Mouse (Mus musculus): ENCODE results near the gene Cgas. TPM values are rescaled to one million over a fixed set of nuclear protein-coding genes. Genes with fewer than 3 reads are reported as not detected.
A peak's percentile ranks its signal among the peaks of the same experiment; 100 is the strongest.

The Cgas gene
- polyA plus RNA-seq, 1 experiment, result 5.8 TPM

DNA sequence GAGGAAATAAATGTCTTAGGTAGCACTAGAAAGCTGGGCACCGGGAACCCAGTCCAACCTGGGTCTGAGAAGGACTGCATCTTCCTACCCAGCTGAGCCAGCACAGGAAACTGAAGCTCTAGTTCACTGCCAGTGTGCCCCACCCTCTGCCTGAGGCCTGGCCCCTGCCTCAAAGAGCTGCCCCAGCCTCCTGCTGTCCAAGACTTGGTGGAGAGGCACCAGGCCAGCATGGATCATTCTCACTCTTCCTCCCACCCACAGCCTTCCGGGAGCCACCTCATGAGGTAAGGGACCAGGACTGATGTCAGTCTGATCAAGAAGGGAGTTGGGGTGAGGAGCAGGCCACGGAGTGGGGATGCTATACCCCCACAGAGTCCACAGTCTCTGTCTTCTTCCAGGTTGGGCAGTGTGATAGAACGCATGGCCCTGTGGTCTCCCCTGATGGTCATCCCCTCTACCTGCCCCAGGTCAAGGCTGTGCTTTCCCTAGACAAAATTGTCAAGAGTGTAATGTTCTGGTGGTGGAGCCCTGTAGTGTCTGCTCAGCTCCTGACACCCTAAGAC, 14.1 kb downstream of the Cgas start:
- no peak overlapping the region for H3K4me3 ChIP-seq (ENCODE audit: insufficient read depth, low read length)
- H3K27ac ChIP-seq (ENCODE audit: insufficient read depth, low read length), result no peak overlapping the region
- H3K4me1 ChIP-seq (ENCODE audit: control insufficient read depth, insufficient read depth, low read length), result no peaks in the 10 kb centered on the region
- TF ChIP-seq CTCF (IDR thresholded peaks at IDR 0.05; ENCODE audit: borderline replicate concordance, insufficient read depth, low read length) (no peak), POLR2A (IDR thresholded peaks at IDR 0.05; ENCODE audit: low read depth, low read length) (no peak)

DNA sequence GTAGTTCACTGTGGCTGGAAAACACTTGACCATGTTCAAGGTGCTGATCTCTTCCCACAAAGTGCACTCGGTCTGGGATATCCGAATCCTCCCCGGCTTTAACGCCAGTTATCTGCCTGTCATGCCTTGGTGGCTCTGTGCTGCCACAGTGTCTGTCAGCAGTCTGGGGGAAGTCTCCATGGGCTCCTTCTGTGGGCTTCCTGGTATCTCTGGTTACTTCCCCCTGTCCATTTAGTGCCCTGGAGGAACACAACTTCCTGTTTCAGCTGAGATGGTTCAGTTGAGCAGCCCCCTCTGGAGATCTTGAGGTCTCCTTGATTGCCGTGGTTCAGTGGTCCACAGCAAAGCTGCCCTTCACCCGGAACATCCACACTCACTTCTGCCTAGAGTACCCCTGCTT, 14.9 kb downstream of the Cgas start:
- TF ChIP-seq POLR2A (IDR thresholded peaks at IDR 0.05; ENCODE audit: low read depth, low read length) (no peak), CTCF (IDR thresholded peaks at IDR 0.05; ENCODE audit: borderline replicate concordance, insufficient read depth, low read length) (no peak)
- H3K4me3 ChIP-seq (ENCODE audit: insufficient read depth, low read length), result no peak overlapping the region
- no peaks in the 10 kb centered on the region for H3K4me1 ChIP-seq (ENCODE audit: control insufficient read depth, insufficient read depth, low read length)
- H3K27ac ChIP-seq (ENCODE audit: insufficient read depth, low read length), result no peak overlapping the region

DNA sequence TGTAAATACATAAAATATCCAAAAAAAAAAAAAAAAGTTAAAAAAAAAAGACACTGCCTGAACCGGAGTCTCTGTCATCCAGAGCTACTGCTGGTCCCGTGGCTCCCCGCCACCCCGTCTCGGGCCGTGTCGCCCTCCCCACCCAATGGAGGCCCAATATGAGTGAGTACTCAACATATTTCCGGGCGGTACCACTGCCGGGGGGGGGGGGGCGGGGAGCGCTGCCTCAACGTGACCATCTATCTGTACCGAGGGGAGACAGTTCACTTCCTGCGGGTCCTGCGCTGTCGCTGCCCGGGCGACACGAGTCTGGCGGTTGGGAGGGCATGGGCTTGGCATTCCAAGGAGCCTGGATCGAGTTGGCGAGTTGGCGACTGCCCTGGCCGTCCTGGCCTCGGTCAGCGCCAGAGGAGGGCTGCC, 15.7 kb downstream of the Cgas start:
- H3K4me1 ChIP-seq (ENCODE audit: control insufficient read depth, insufficient read depth, low read length), result no peaks in the 10 kb centered on the region
- no peak overlapping the region for H3K4me3 ChIP-seq (ENCODE audit: insufficient read depth, low read length)
- TF ChIP-seq POLR2A (IDR thresholded peaks at IDR 0.05; ENCODE audit: low read depth, low read length), result no peak
- no peak overlapping the region for H3K27ac ChIP-seq (ENCODE audit: insufficient read depth, low read length)

DNA sequence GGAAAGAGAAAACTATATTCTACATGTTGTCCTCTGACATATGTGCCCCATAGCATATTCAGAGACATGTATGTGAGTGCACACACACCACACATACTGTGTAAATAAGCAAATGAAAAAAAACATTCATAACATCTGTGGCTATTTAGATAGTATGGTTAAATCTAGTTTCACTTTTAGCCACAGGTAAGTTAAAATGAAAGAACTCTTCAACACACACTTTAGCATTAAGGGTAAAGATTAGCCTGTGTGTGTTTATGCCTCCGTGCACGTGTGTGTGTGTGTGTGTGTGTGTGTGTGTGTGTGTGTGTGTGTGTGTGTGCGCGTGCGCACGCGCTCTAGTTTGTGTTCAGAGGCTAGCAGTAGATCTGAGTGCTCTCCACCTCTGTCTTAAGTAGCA, 41.4 kb downstream of the Cgas start:
- no peak overlapping the region for H3K4me3 ChIP-seq (ENCODE audit: insufficient read depth, low read length)
- TF ChIP-seq POLR2A (IDR thresholded peaks at IDR 0.05; ENCODE audit: low read depth, low read length) (no peak), CTCF (IDR thresholded peaks at IDR 0.05; ENCODE audit: borderline replicate concordance, insufficient read depth, low read length) (no peak)
- no peak overlapping the region for H3K27ac ChIP-seq (ENCODE audit: insufficient read depth, low read length)
- H3K4me1 ChIP-seq (ENCODE audit: control insufficient read depth, insufficient read depth, low read length), result no peaks in the 10 kb centered on the region

DNA sequence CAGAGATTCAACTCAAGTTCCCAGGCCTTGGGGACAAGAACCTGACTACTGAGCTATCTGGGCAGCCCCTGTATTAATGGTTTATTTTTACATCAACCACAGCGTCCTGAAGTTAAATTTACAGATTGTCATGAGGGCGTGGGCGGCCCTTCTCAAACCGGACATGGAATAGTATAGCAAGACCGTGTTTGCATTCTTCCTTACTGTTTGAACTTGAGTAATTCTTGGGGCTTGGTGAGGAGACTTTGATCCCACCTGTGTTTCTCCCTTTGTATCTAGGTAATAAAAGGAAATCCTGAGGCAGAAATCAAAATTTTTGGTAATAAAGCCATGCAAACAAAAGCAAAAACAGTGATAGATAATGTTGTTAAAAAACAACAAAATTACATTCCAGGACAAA, 42.5 kb downstream of the Cgas start:
- Histone ChIP-seq H3K4me1 (ENCODE audit: control insufficient read depth, insufficient read depth, low read length) (no peaks in the 10 kb centered on the region), H3K27ac (ENCODE audit: insufficient read depth, low read length) (no peak overlapping the region), H3K4me3 (ENCODE audit: insufficient read depth, low read length) (no peak overlapping the region)
- no peak for TF ChIP-seq CTCF (IDR thresholded peaks at IDR 0.05; ENCODE audit: borderline replicate concordance, insufficient read depth, low read length)
- no peak for TF ChIP-seq POLR2A (IDR thresholded peaks at IDR 0.05; ENCODE audit: low read depth, low read length)

DNA sequence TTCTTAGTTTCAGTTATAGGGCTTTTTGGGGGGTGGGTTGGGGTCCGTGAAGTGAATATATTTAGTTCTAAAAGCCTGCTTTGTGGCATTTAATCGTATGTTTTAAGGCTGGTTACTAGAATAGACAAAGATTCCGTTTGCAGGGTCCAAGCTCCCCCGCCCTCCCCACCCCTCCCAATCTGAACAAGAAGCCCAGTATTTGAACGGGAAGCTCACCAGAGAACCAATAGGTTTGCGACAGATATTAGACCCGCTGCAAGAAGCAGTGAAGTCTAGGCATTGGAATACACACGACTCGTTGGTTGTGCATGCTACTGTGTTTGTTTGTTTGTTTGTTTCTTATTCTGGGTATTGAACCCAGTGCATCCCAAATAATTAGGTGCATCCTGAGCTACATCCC, 46.5 kb downstream of the Cgas start:
- H3K4me1 ChIP-seq (ENCODE audit: control insufficient read depth, insufficient read depth, low read length), result no peaks in the 10 kb centered on the region
- no peak for TF ChIP-seq POLR2A (IDR thresholded peaks at IDR 0.05; ENCODE audit: low read depth, low read length)
- TF ChIP-seq CTCF (IDR thresholded peaks at IDR 0.05; ENCODE audit: borderline replicate concordance, insufficient read depth, low read length), result no peak
- H3K4me3 ChIP-seq (ENCODE audit: insufficient read depth, low read length), result no peak overlapping the region
- H3K27ac ChIP-seq (ENCODE audit: insufficient read depth, low read length), result no peak overlapping the region

DNA sequence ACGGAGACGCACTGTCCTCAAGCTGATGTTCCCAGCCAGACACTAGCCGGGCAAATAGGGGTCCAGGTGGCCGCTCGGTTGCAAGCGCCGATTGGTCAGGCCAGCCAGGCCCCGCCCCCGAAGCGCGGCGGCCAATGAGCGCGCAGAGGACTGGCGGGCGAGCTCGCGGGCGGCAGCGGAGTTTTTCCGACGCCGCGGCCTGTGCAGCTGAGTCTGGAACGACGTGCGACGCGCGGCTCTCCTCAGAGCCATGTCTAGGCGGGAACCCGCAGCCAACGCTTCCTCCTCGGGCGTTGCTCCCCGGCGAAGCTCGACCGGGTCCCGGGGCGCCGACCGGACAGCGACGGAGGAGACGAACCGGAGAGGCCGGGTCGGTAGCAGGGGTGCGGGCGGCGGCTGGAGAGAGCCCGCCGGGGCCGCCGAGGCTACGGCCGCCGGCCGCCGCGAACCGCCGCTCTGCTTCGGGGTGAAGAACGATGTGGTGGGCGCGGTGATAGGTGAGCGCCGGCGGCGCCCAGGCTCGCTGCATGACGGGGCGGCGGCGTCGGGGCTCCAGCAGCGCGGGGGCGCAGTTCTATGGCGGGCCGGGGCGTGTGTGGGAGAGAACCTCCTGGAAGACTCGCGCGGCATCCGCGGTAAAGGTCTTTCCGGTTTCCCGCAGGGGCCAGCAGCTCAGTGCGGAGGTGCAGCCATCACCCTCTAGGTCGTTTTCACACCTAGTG, 47.2 kb downstream of the Cgas start, which contains the start of gene Ddx43:
Ddx43 (plus strand) TSS at position 148 of the 722 bp plus-strand sequence.
- Histone ChIP-seq H3K4me3 (ENCODE audit: insufficient read depth, low read length) (peak within 1 kb of the TSS; percentile 7; the same call in 1 of the 2 replicates), H3K4me1 (ENCODE audit: control insufficient read depth, insufficient read depth, low read length) (no peaks in the 10 kb centered on the region), H3K27ac (ENCODE audit: insufficient read depth, low read length) (no peak within 1 kb of the TSS)
- TF ChIP-seq CTCF (IDR thresholded peaks at IDR 0.05; ENCODE audit: borderline replicate concordance, insufficient read depth, low read length) (no peak), POLR2A (IDR thresholded peaks at IDR 0.05; ENCODE audit: low read depth, low read length) (no peak)

DNA sequence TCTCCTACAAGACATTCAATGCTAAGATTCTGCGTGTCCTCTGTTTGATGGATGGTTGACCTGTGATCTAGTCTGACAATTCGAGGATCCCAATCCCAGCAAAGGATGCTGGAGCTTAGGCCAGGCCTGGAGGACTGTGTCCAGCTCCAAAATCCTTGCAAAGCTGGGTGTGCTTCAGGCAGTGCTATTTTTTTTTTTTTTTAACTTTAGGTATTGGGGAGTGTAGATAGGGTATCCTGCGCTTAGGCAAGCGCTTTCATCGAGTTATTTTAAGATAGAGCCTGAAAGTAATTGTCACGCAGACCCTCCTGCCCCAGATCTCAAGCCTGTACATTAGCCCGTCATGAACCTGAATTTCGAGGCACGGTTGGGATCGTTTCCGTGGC, 47.8 kb downstream of the Cgas start:
- Histone ChIP-seq H3K4me1 (ENCODE audit: control insufficient read depth, insufficient read depth, low read length) (no peaks in the 10 kb centered on the region), H3K4me3 (ENCODE audit: insufficient read depth, low read length) (no peak overlapping the region), H3K27ac (ENCODE audit: insufficient read depth, low read length) (no peak overlapping the region)
- TF ChIP-seq CTCF (IDR thresholded peaks at IDR 0.05; ENCODE audit: borderline replicate concordance, insufficient read depth, low read length), result no peak
- TF ChIP-seq POLR2A (IDR thresholded peaks at IDR 0.05; ENCODE audit: low read depth, low read length), result no peak

DNA sequence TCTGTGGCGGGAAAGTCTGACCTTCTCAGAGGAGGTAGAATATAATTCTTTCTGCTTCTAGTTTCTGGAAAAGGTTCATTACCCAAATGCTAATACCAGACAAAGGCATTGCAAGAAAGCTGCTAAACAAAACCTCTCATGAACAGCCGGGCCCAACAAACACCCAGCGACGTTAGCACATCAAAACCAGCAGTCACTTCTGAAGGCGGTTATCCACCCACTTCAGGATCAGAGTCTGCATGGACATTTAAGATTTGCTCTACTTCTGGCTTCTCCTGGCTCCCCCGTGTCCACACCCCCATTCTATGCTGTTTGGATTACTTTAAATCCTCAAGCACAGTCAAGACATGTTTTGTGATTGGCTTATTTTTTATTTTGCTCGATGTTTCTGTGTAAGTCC, 48.4 kb downstream of the Cgas start:
- Histone ChIP-seq H3K4me3 (ENCODE audit: insufficient read depth, low read length) (no peak overlapping the region), H3K27ac (ENCODE audit: insufficient read depth, low read length) (no peak overlapping the region), H3K4me1 (ENCODE audit: control insufficient read depth, insufficient read depth, low read length) (no peaks in the 10 kb centered on the region)
- TF ChIP-seq POLR2A (IDR thresholded peaks at IDR 0.05; ENCODE audit: low read depth, low read length) (no peak), CTCF (IDR thresholded peaks at IDR 0.05; ENCODE audit: borderline replicate concordance, insufficient read depth, low read length) (no peak)

DNA sequence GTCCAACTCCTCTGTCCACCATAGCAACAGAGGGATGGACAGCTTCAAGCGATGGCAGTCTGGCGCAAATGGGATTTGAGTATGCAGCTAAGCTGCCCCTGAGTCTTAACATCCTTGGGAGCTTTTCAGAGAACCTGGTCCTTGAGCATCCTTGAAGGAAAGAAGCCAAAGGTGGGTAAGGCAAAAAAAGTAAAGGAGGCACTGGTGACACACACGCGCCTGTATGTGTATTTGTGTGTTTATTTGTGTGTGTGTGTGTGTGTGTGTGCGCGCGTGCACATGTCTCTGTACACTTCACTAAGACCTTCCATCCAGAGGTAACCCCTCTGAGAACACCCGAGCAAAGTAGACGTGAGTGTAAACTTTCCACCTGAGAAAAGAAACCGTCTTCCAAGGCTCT, 49.3 kb downstream of the Cgas start:
- no peak overlapping the region for H3K27ac ChIP-seq (ENCODE audit: insufficient read depth, low read length)
- no peak overlapping the region for H3K4me3 ChIP-seq (ENCODE audit: insufficient read depth, low read length)
- TF ChIP-seq POLR2A (IDR thresholded peaks at IDR 0.05; ENCODE audit: low read depth, low read length) (no peak), CTCF (IDR thresholded peaks at IDR 0.05; ENCODE audit: borderline replicate concordance, insufficient read depth, low read length) (no peak)
- no peaks in the 10 kb centered on the region for H3K4me1 ChIP-seq (ENCODE audit: control insufficient read depth, insufficient read depth, low read length)

Measured in embryonic fibroblast, embryonic 13.5 days (primary cell).